Mouse (Mus musculus) MEL (cell line): ENCODE measurements around the gene Poglut1. TPM values are rescaled to one million over a fixed set of nuclear protein-coding genes. Genes with fewer than 3 reads are reported as not detected.

Experiments used
- DNase-seq: peaks from one replicate; pipeline ENCODE4 v3.0.0; 2011; ENCODE audit warnings: low read depth, low spot score
- H3K27ac ChIP-seq: 2 replicates; pipeline ENCODE4 v1.5.1; 2012; ENCODE audit warnings: low read depth, mild to moderate bottlenecking, control low read depth, low read length, moderate library complexity; ENCODE audit not compliant: control insufficient read depth
- H3K27me3 ChIP-seq, 2 experiments: fragments of 150-350 bp in 1 of 2; sonication (generic) in 1 of 2; 2 replicates each; pipeline ENCODE4 v1.6.1; 2012; ENCODE audit warnings: low read length in 2 of 2, mild to moderate bottlenecking in 2 of 2, improper control_type of control experiment in 1 of 2, moderate library complexity in 1 of 2; ENCODE audit not compliant: insufficient read depth in 2 of 2, control insufficient read depth in 1 of 2
- H3K36me3 ChIP-seq, 2 experiments: 2 replicates each; pipeline ENCODE4 v1.6.1; 2012 to 2014; ENCODE audit warnings: low read length in 2 of 2, improper control_type of control experiment in 1 of 2, inconsistent platforms in 1 of 2, mild to moderate bottlenecking in 1 of 2; ENCODE audit not compliant: insufficient read depth in 2 of 2, control insufficient read depth in 1 of 2
- H3K4me1 ChIP-seq, 2 experiments: fragments of 150-350 bp in 1 of 2; sonication (generic) in 1 of 2; 2 replicates each; pipeline ENCODE4 v1.6.1; 2012; ENCODE audit warnings: low read length in 2 of 2, improper control_type of control experiment in 1 of 2, mild to moderate bottlenecking in 1 of 2; ENCODE audit not compliant: insufficient read depth in 2 of 2, control insufficient read depth in 1 of 2
- H3K4me3 ChIP-seq, 2 experiments: fragments of 150-350 bp in 1 of 2; sonication (generic) in 1 of 2; 2 replicates each; pipeline ENCODE4 v1.5.1; 2012; ENCODE audit warnings: low read depth in 2 of 2, low read length in 2 of 2, mild to moderate bottlenecking in 2 of 2, moderate library complexity in 2 of 2, control low read depth in 1 of 2, improper control_type of control experiment in 1 of 2; ENCODE audit not compliant: control insufficient read depth in 1 of 2, insufficient read depth in 1 of 2
- H3K79me2 ChIP-seq: 2 replicates; pipeline ENCODE4 v1.6.1; 2012; ENCODE audit warnings: mild to moderate bottlenecking, low read length, moderate library complexity; ENCODE audit not compliant: control insufficient read depth, poor library complexity, insufficient read depth
- H3K9ac ChIP-seq: 2 replicates; pipeline ENCODE4 v1.6.1; 2012; ENCODE audit warnings: low read depth, mild to moderate bottlenecking, control low read depth, low read length, moderate library complexity; ENCODE audit not compliant: control insufficient read depth, poor library complexity, severe bottlenecking
- H3K9me3 ChIP-seq: fragments of 150-350 bp; sonication (generic); replicated peaks from 2 replicates; pipeline ENCODE4 v1.6.1; 2012; ENCODE audit warnings: mild to moderate bottlenecking, low read length, improper control_type of control experiment, moderate library complexity; ENCODE audit not compliant: insufficient read depth
- CHD1 ChIP-seq: IDR thresholded peaks from 2 replicates; pipeline ENCODE4 v1.6.1; 2012; ENCODE audit warnings: low read depth, mild to moderate bottlenecking, inconsistent platforms, low read length, improper control_type of control experiment
- CHD2 ChIP-seq: IDR thresholded peaks from 2 replicates; pipeline ENCODE4 v1.6.1; 2011; ENCODE audit warnings: low read length, improper control_type of control experiment
- CTCF ChIP-seq, 3 experiments: IDR thresholded peaks in 2 of 3; conservative IDR thresholded peaks in 1 of 3; 2 replicates each; pipeline ENCODE4 v1.5.1; 2011 to 2012; ENCODE audit warnings: low read length in 3 of 3, low read depth in 2 of 3, mild to moderate bottlenecking in 2 of 3, improper control_type of control experiment in 1 of 3, inconsistent platforms in 1 of 3, mixed read lengths in 1 of 3, moderate library complexity in 1 of 3; ENCODE audit not compliant: control insufficient read depth in 1 of 3, insufficient read depth in 1 of 3, poor library complexity in 1 of 3, severe bottlenecking in 1 of 3
- ELF1 ChIP-seq: IDR thresholded peaks from 2 replicates; pipeline ENCODE4 v1.6.1; 2014; ENCODE audit warnings: low read depth, mild to moderate bottlenecking, inconsistent platforms, low read length, improper control_type of control experiment, moderate library complexity
- GABPA ChIP-seq: IDR thresholded peaks from 2 replicates; pipeline ENCODE4 v1.6.1; 2012; ENCODE audit warnings: low read depth, mild to moderate bottlenecking, inconsistent platforms, low read length, improper control_type of control experiment, moderate library complexity
- HCFC1 ChIP-seq: IDR thresholded peaks from 2 replicates; pipeline ENCODE4 v1.6.1; 2012; ENCODE audit warnings: low read depth, mild to moderate bottlenecking, inconsistent platforms, low read length, improper control_type of control experiment, moderate library complexity
- MYB ChIP-seq: IDR thresholded peaks from 2 replicates; pipeline ENCODE4 v1.6.1; 2011; ENCODE audit warnings: mild to moderate bottlenecking, low read depth, low read length, improper control_type of control experiment
- MYC ChIP-seq: IDR thresholded peaks from 2 replicates; pipeline ENCODE4 v1.6.1; 2011; ENCODE audit warnings: low read depth, mild to moderate bottlenecking, low read length, improper control_type of control experiment, moderate library complexity
- NELFE ChIP-seq: IDR thresholded peaks from 2 replicates; pipeline ENCODE4 v1.6.1; 2011; ENCODE audit warnings: low read depth, low read length, improper control_type of control experiment
- NRF1 ChIP-seq: IDR thresholded peaks from 2 replicates; pipeline ENCODE4 v1.6.1; 2014; ENCODE audit warnings: low read depth, mild to moderate bottlenecking, inconsistent platforms, low read length, improper control_type of control experiment, moderate library complexity; ENCODE audit not compliant: poor library complexity, insufficient read depth, severe bottlenecking
- RCOR1 ChIP-seq: IDR thresholded peaks from 2 replicates; pipeline ENCODE4 v1.6.1; 2012; ENCODE audit warnings: low read depth, mild to moderate bottlenecking, inconsistent platforms, low read length, improper control_type of control experiment
- SMC3 ChIP-seq: IDR thresholded peaks from 2 replicates; pipeline ENCODE4 v1.6.1; 2011; ENCODE audit warnings: low read depth, low read length, improper control_type of control experiment
- TAL1 ChIP-seq: IDR thresholded peaks from 2 replicates; pipeline ENCODE4 v1.6.1; 2012; ENCODE audit warnings: mild to moderate bottlenecking, inconsistent platforms, low read length, moderate library complexity, mixed read lengths
- TCF12 ChIP-seq: IDR thresholded peaks from 2 replicates; pipeline ENCODE4 v1.6.1; 2014; ENCODE audit warnings: low read depth, mild to moderate bottlenecking, inconsistent platforms, low read length, improper control_type of control experiment, moderate library complexity
- USF2 ChIP-seq, 2 experiments: IDR thresholded peaks; 2 replicates each; pipeline ENCODE4 v1.6.1; 2011 to 2012; ENCODE audit warnings: improper control_type of control experiment in 2 of 2, low read length in 2 of 2, borderline replicate concordance in 1 of 2, inconsistent platforms in 1 of 2, low read depth in 1 of 2, mild to moderate bottlenecking in 1 of 2; ENCODE audit not compliant: insufficient read depth in 1 of 2
- ZNF384 ChIP-seq: IDR thresholded peaks from 2 replicates; pipeline ENCODE4 v1.6.1; 2012; ENCODE audit warnings: low read depth, mild to moderate bottlenecking, inconsistent platforms, low read length, improper control_type of control experiment
- polyA plus RNA-seq, 2 experiments: library from polyadenylated mRNA; stranded (reverse) in 1 of 2; unstranded in 1 of 2; fragments of >175 nt in 1 of 2; fragments of >200 nt in 1 of 2; gene quantifications; 2 replicates each; pipeline versions ENCODE4 v1.2.1 to v1.2.4; 2012; ENCODE audit warnings: low replicate concordance in 2 of 2, low read depth in 1 of 2; ENCODE audit not compliant: insufficient read length in 2 of 2, insufficient read depth in 1 of 2, missing spikeins in 1 of 2
- total RNA-seq: library from RNA; depleted of rRNA; stranded (reverse); fragments of 300-350 nt; gene quantifications from 2 replicates; pipeline ENCODE4 v1.2.3, GENCODE M21; 2012

The Poglut1 gene
- total and polyA plus RNA-seq, 3 experiments: 17.9 to 28.6 TPM; not detected in 1

- no peaks in the 10 kb centered on the region for H3K27me3 ChIP-seq
- H3K4me3 ChIP-seq: no peak overlapping the region
- no peaks in the 10 kb centered on the region for H3K9me3 ChIP-seq
- H3K27ac ChIP-seq: no peak overlapping the region
- TF ChIP-seq SMC3 (no peak), NRF1 (no peak), RCOR1 (no peak), NELFE (no peak), MYB (no peak), MYC (no peak), CHD2 (no peak), CTCF (IDR thresholded peaks at IDR 0.05 in 2 of 3, conservative IDR thresholded peaks at IDR 0.05 in 1 of 3; ENCODE audit: control insufficient read depth in 1 of 3, insufficient read depth in 1 of 3, low read depth in 2 of 3, low read length in 3 of 3, poor library complexity in 1 of 3, severe bottlenecking in 1 of 3) (no peak), CHD1 (no peak), TCF12 (no peak), ELF1 (no peak)
- TF ChIP-seq, all 39 proteins: peak for 0
- no peak for DNase-seq
- no peaks in the 10 kb centered on the region for H3K4me1 ChIP-seq
- no peak overlapping the region for H3K9ac ChIP-seq
- peaks cover 0 to 14% of the 10 kb centered on the region in 2 experiments; a peak in 2 of 4 replicates for H3K36me3 ChIP-seq
- H3K79me2 ChIP-seq: no peaks in the 10 kb centered on the region
These were observed 41.4 kb upstream of the Poglut1 start for GRCm38 (mm10) chr16:38591506-38591905.

GRCm38 (mm10) chr16:38587572-38587971, 37.5 kb upstream of the Poglut1 start:
- Histone ChIP-seq H3K27me3 (no peaks in the 10 kb centered on the region), H3K36me3 (peaks cover 13 to 25% of the 10 kb centered on the region in 2 experiments), H3K27ac (no peak overlapping the region), H3K9ac (no peak overlapping the region), H3K9me3 (no peaks in the 10 kb centered on the region), H3K79me2 (no peaks in the 10 kb centered on the region)
- DNase-seq: no peak
- no peak for TF ChIP-seq USF2 (IDR thresholded peaks at IDR 0.05; ENCODE audit: borderline replicate concordance in 1 of 2, insufficient read depth in 1 of 2, low read depth in 1 of 2, low read length in 2 of 2)
- no peak for TF ChIP-seq TAL1
- no peak for TF ChIP-seq CHD2
- no peak for TF ChIP-seq GABPA
- no peak for TF ChIP-seq HCFC1
- TF ChIP-seq ZNF384: no peak
- no peak for TF ChIP-seq NELFE
- TF ChIP-seq, all 39 proteins: peak for 0
- H3K4me1 ChIP-seq: peaks cover 3 to 9% of the 10 kb centered on the region in 2 experiments; a peak in 2 of 4 replicates
- H3K4me3 ChIP-seq: no peak overlapping the region
